Mouse (Mus musculus) CH12.LX (cell line): Measurements from ENCODE around the gene Irf2bp2. TPM values are rescaled to one million over a fixed set of nuclear protein-coding genes. Genes with fewer than 3 reads are reported as not detected.

ENCODE experiments used
- DNase-seq: peaks from one replicate; pipeline ENCODE4 v3.0.0-alpha.2; 2013; ENCODE audit errors: extremely low read depth
- H3K27ac ChIP-seq: 2 replicates; pipeline ENCODE4 v1.5.1; 2012; ENCODE audit warnings: low read depth, mild to moderate bottlenecking, control low read depth, moderate library complexity; ENCODE audit not compliant: insufficient read depth
- H3K27me3 ChIP-seq: replicated peaks from 2 replicates; pipeline ENCODE3; 2012; ENCODE audit warnings: inconsistent platforms
- H3K36me3 ChIP-seq, 2 experiments: replicated peaks in 1 of 2; 2 replicates each; pipeline versions ENCODE3 to v1.6.1; 2012; ENCODE audit warnings: inconsistent platforms in 1 of 2, low read length in 1 of 2, mild to moderate bottlenecking in 1 of 2, mixed read lengths in 1 of 2, moderate library complexity in 1 of 2; ENCODE audit not compliant: control insufficient read depth in 1 of 2, insufficient read depth in 1 of 2
- H3K4me1 ChIP-seq, 2 experiments: 2 replicates each; pipeline ENCODE4 v1.6.1; 2012; ENCODE audit warnings: inconsistent platforms in 1 of 2, moderate library complexity in 1 of 2; ENCODE audit not compliant: insufficient read depth in 2 of 2, control insufficient read depth in 1 of 2
- H3K4me2 ChIP-seq: 2 replicates; pipeline ENCODE4 v1.6.1; 2012; ENCODE audit warnings: low read depth, mild to moderate bottlenecking, control low read depth; ENCODE audit not compliant: poor library complexity, insufficient read depth, severe bottlenecking
- H3K4me3 ChIP-seq, 3 experiments: fragments of 150-350 bp in 1 of 3; sonication (generic) in 1 of 3; replicated peaks in 1 of 3; 2 replicates each; pipeline versions ENCODE3 to v1.5.1; 2011 to 2012; ENCODE audit warnings: low read depth in 2 of 3, low read length in 2 of 3, mild to moderate bottlenecking in 2 of 3, moderate library complexity in 2 of 3, control low read depth in 1 of 3, improper control_type of control experiment in 1 of 3, inconsistent platforms in 1 of 3, mixed read lengths in 1 of 3; ENCODE audit not compliant: poor library complexity in 1 of 3
- H3K79me2 ChIP-seq: replicated peaks from 2 replicates; pipeline ENCODE4 v1.6.1; 2012; ENCODE audit warnings: mild to moderate bottlenecking, moderate library complexity; ENCODE audit not compliant: control insufficient read depth, poor library complexity, insufficient read depth, severe bottlenecking; ENCODE audit errors: extremely low read depth
- H3K9ac ChIP-seq: 2 replicates; pipeline ENCODE4 v1.6.1; 2012; ENCODE audit warnings: low read depth, mild to moderate bottlenecking, control low read depth, moderate library complexity; ENCODE audit not compliant: insufficient read depth
- H3K9me3 ChIP-seq: replicated peaks from 2 replicates; pipeline ENCODE3; 2012; ENCODE audit warnings: low read length, inconsistent platforms, mixed read lengths
- E2F4 ChIP-seq: IDR thresholded peaks from 2 replicates; pipeline ENCODE4 v1.6.1; 2011; ENCODE audit warnings: low read depth, low read length, improper control_type of control experiment; ENCODE audit not compliant: insufficient replicate concordance
- ELF1 ChIP-seq: IDR thresholded peaks from 2 replicates; pipeline ENCODE4 v1.6.1; 2014; ENCODE audit warnings: low read depth, mild to moderate bottlenecking, inconsistent platforms, low read length, improper control_type of control experiment
- ETS1 ChIP-seq: conservative IDR thresholded peaks from 2 replicates; pipeline ENCODE4 v1.6.1; 2012; ENCODE audit warnings: low read depth, mild to moderate bottlenecking, inconsistent platforms, low read length, improper control_type of control experiment, moderate library complexity
- HCFC1 ChIP-seq: IDR thresholded peaks from 2 replicates; pipeline ENCODE4 v1.6.1; 2012; ENCODE audit warnings: low read depth, mild to moderate bottlenecking, inconsistent platforms, low read length, improper control_type of control experiment
- JUN ChIP-seq: IDR thresholded peaks from 2 replicates; pipeline ENCODE4 v1.6.1; 2011; ENCODE audit warnings: low read depth, mild to moderate bottlenecking, low read length, improper control_type of control experiment, moderate library complexity; ENCODE audit not compliant: insufficient read depth
- MAFK ChIP-seq: IDR thresholded peaks from 2 replicates; pipeline ENCODE4 v1.6.1; 2011; ENCODE audit warnings: low read length, improper control_type of control experiment; ENCODE audit not compliant: insufficient replicate concordance
- MEF2A ChIP-seq: IDR thresholded peaks from 2 replicates; pipeline ENCODE4 v1.6.1; 2014; ENCODE audit warnings: low read depth, mild to moderate bottlenecking, inconsistent platforms, low read length, improper control_type of control experiment, borderline replicate concordance
- MYC ChIP-seq: IDR thresholded peaks from 2 replicates; pipeline ENCODE4 v1.6.1; 2011; ENCODE audit warnings: low read depth, mild to moderate bottlenecking, improper control_type of control experiment, low read length
- PAX5 ChIP-seq: IDR thresholded peaks from 2 replicates; pipeline ENCODE4 v1.6.1; 2012; ENCODE audit warnings: low read length, inconsistent platforms, mixed read lengths
- UBTF ChIP-seq: IDR thresholded peaks from 2 replicates; pipeline ENCODE4 v1.6.1; 2012; ENCODE audit warnings: low read depth, mild to moderate bottlenecking, inconsistent platforms, low read length, improper control_type of control experiment, moderate library complexity
- USF2 ChIP-seq: conservative IDR thresholded peaks from 2 replicates; pipeline ENCODE4 v1.6.1; 2011; ENCODE audit warnings: low read depth, low read length, improper control_type of control experiment
- ZC3H11A ChIP-seq: IDR thresholded peaks from 2 replicates; pipeline ENCODE4 v1.6.1; 2012; ENCODE audit warnings: low read depth, mild to moderate bottlenecking, inconsistent platforms, low read length, improper control_type of control experiment
- ZNF384 ChIP-seq: IDR thresholded peaks from 2 replicates; pipeline ENCODE4 v1.6.1; 2012; ENCODE audit warnings: low read depth, low read length, improper control_type of control experiment, inconsistent platforms
- dilution Hi-C: fragments of 300-500 bp; cut with MboI; formaldehyde crosslinking; loops from 2 replicates; pipeline ENCODE4 v1.14.3; 2020; ENCODE audit warnings: low sequenced_read_pairs; ENCODE audit not compliant: extremely low pct_unique_long_range_greater_than_20kb, extremely low pct_ligation_motif_present
- in situ Hi-C: fragments of 300-500 bp; cut with MboI; formaldehyde crosslinking; loops from 3 replicates; pipeline ENCODE4 v1.14.3; 2019; ENCODE audit warnings: low sequenced_read_pairs, low pct_ligation_motif_present, low pct_unique_long_range_greater_than_20kb, mixed read lengths
- polyA plus RNA-seq: library from polyadenylated mRNA; unstranded; fragments of >175 nt; gene quantifications from 2 replicates; pipeline ENCODE4 v1.2.1, GENCODE M21; 2012; ENCODE audit warnings: low read depth; ENCODE audit not compliant: insufficient read length
- total RNA-seq, 2 experiments: library from RNA; depleted of rRNA; stranded (reverse); fragments of 300-350 nt in 1 of 2; fragments of >200 nt in 1 of 2; gene quantifications; 2 replicates each; pipeline ENCODE4 v1.2.3; 2012 to 2014

Irf2bp2 gene
- total and polyA plus RNA-seq, 3 experiments = 19.9 to 31.2 (median 28.6) TPM

DNA sequence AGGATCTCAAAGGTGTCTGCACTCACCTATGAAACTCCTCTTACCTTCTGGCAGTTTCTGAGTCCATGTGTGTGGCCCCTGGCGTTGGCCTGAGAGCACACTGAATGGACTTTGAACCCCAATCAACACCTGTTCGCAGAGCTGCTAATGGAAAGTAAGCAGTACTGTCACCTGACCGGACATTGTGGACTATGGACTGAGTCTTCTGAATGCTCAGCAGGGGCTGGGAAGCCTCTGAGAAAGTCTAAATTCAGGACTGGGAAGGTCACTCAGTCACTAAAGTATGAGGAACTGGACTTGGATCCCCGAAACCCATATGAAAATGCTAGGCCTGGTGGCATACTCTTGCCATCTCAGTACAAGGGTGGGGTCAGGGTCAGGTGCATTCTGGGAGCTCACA is 19.9 kb downstream of the Irf2bp2 start:
- no peak overlapping the region for H3K4me2 ChIP-seq
- H3K36me3 ChIP-seq = no peaks in the 10 kb centered on the region
- in situ Hi-C loops (no loop called here), dilution Hi-C loops (no loop called here)
- no peak for DNase-seq
- no peak overlapping the region for H3K9ac ChIP-seq
- TF ChIP-seq PAX5 = no peak
- no peaks in the 10 kb centered on the region for H3K9me3 ChIP-seq
- peaks cover 14 to 31% of the 10 kb centered on the region in 2 experiments for H3K4me1 ChIP-seq
- no peak overlapping the region for H3K4me3 ChIP-seq
- H3K79me2 ChIP-seq = no peaks in the 10 kb centered on the region
- no peak overlapping the region for H3K27ac ChIP-seq
- no peaks in the 10 kb centered on the region for H3K27me3 ChIP-seq

- no peak overlapping the region for H3K9ac ChIP-seq
- no peaks in the 10 kb centered on the region for H3K36me3 ChIP-seq
- no peak overlapping the region for H3K27ac ChIP-seq
- TF ChIP-seq UBTF = no peak
- TF ChIP-seq JUN = no peak
- peak; percentile 14; the same call in 1 of the 2 replicates for TF ChIP-seq ZNF384
- peaks cover 17 to 35% of the 10 kb centered on the region in 2 experiments for H3K4me1 ChIP-seq
- H3K9me3 ChIP-seq = no peaks in the 10 kb centered on the region
- dilution Hi-C loops (no loop called here), in situ Hi-C loops (no loop called here)
- H3K79me2 ChIP-seq = no peaks in the 10 kb centered on the region
- H3K4me3 ChIP-seq = no peak overlapping the region
- DNase-seq = no peak
- H3K27me3 ChIP-seq = no peaks in the 10 kb centered on the region
- no peak overlapping the region for H3K4me2 ChIP-seq
These were observed 20.6 kb downstream of the Irf2bp2 start for GRCm38 (mm10) chr8:126573079-126573694.

- Histone ChIP-seq H3K4me1 (peaks cover 20 to 45% of the 10 kb centered on the region in 2 experiments), H3K9me3 (no peaks in the 10 kb centered on the region), H3K27me3 (no peaks in the 10 kb centered on the region), H3K27ac (no peak overlapping the region), H3K4me2 (no peak overlapping the region), H3K9ac (no peak overlapping the region), H3K4me3 (no peak overlapping the region), H3K79me2 (no peaks in the 10 kb centered on the region), H3K36me3 (no peaks in the 10 kb centered on the region)
- TF ChIP-seq HCFC1 (no peak), ZC3H11A (no peak), MAFK (no peak), E2F4 (no peak), USF2 (no peak), MEF2A (no peak), MYC (no peak), ELF1 (no peak), ETS1 (no peak)
- dilution Hi-C loops = no loop called here
- no peak for DNase-seq
- in situ Hi-C loops = no loop called here
These were observed 22.6 kb downstream of the Irf2bp2 start for GRCm38 (mm10) chr8:126571065-126571660.
